Mouse (Mus musculus) liver, adult 2 months (tissue): ENCODE results near the gene Sept11.

ENCODE experiments used
- CTCF ChIP-seq: fragments of 200-500 bp; IDR thresholded peaks from 2 replicates; pipeline ENCODE4 v1.5.1; 2011; ENCODE audit warnings: low read depth, low read length, control low read depth
- POLR2A ChIP-seq: fragments of 200-500 bp; IDR thresholded peaks from 2 replicates; pipeline ENCODE4 v1.6.1; 2011; ENCODE audit warnings: low read length, control low read depth; ENCODE audit not compliant: insufficient read depth; ENCODE audit errors: extremely low read depth

DNA sequence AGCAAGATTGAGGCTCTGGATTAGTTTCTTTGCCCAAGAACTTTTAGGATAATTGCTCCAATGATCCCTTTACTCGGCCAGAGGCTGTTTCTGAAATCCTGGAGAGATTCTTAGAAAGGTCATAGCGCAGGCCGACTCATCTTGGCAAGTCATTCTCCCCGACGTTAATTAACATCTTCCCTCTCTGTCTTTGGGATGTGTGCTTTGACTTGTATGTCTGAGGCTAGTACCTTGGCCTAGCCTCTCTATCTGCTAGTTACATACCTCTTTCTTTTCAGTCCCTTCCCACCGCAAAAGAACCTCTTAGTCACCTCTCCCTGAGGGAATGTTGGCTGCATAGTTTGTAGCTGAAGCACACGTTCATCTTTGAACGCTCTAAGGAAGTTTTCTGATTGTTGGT lies 10.4 kb downstream of the Sept11 start:
- TF ChIP-seq POLR2A (no peak), CTCF (no peak)
